Mouse (Mus musculus) cerebellum, adult 2 months (tissue): Measurements from ENCODE around the gene Tpsg1. TPM values are rescaled to one million over a fixed set of nuclear protein-coding genes. Genes with fewer than 3 reads are reported as not detected.

ENCODE experiments used
- DNase-seq, 2 experiments: peaks; one replicate each; pipeline ENCODE4 v3.0.0; 2021
- H3K27ac ChIP-seq: fragments of 200-500 bp; 2 replicates; pipeline ENCODE4 v1.5.1; 2012; ENCODE audit warnings: low read length, control low read depth, inconsistent platforms; ENCODE audit not compliant: insufficient read depth
- H3K27me3 ChIP-seq: fragments of 200-500 bp; 2 replicates; pipeline ENCODE4 v1.6.1; 2012; ENCODE audit warnings: inconsistent platforms, mild to moderate bottlenecking, low read length, moderate library complexity; ENCODE audit not compliant: control insufficient read depth, insufficient read depth
- H3K4me1 ChIP-seq: fragments of 200-500 bp; 2 replicates; pipeline ENCODE4 v1.6.1; 2011; ENCODE audit warnings: low read length; ENCODE audit not compliant: control insufficient read depth, insufficient read depth
- H3K4me3 ChIP-seq: fragments of 200-500 bp; replicated peaks from 2 replicates; pipeline ENCODE3; 2011; ENCODE audit warnings: mild to moderate bottlenecking, low read depth, low read length, control low read depth; ENCODE audit not compliant: insufficient read depth
- CTCF ChIP-seq: fragments of 200-500 bp; IDR thresholded peaks from 2 replicates; pipeline ENCODE4 v1.5.1; 2011; ENCODE audit warnings: low read depth, mild to moderate bottlenecking, control low read depth, low read length, moderate library complexity, borderline replicate concordance; ENCODE audit not compliant: insufficient read depth
- POLR2A ChIP-seq: fragments of 200-500 bp; IDR thresholded peaks from 2 replicates; pipeline ENCODE4 v1.6.1; 2011; ENCODE audit warnings: low read length, control low read depth, borderline replicate concordance; ENCODE audit not compliant: insufficient read depth
- WGBS: fragments of 180-500 bp; shearing (Covaris S2); methylation state at CpG from one replicate; pipeline ENCODE4 v1.1.7; 2018; 5-methylcytosine and 5-hydroxymethylcytosine counted together
- polyA plus RNA-seq: library from polyadenylated mRNA; depleted of rRNA; stranded (reverse); fragments of >200 nt; gene quantifications from 2 replicates; pipeline ENCODE4 v1.2.3, GENCODE M21; 2012

Tpsg1 gene
- polyA plus RNA-seq, 1 experiment: not detected

DNA sequence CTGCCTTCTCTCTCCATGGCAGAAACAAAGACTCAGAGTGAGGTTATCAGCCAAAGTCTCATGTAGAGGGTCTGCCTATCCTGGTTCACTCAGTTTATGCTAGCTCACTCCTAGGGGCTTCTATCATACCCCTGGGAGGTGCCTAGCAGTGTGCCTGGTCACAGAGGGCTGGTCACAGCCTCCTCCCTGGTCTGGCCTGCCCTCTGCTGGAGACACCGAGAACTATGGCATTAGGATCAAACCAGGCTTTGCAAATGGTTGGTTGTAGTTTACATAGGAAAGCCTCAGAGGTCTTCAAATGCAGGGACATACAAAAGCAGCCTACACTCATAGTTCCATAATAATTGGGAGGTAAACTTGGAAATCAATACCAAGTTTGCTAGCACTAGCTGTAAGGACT, 5.3 kb upstream of the Tpsg1 start:
- WGBS: 5% methylated on average over 1 of the region's 1 CpGs
- TF ChIP-seq POLR2A (no peak), CTCF (peak; percentile 79)
- no peaks in the 10 kb centered on the region for H3K4me1 ChIP-seq
- no peaks in the 10 kb centered on the region for H3K27me3 ChIP-seq
- no peak overlapping the region for H3K27ac ChIP-seq
- H3K4me3 ChIP-seq: no peak overlapping the region
- DNase-seq: peak; percentile 17 to 35

GRCm38 (mm10) chr17:25366005-25366404, 3.1 kb upstream of the Tpsg1 start, which contains the start of gene Tpsb2:
TSS of gene Tpsb2 (plus strand) at chr17:25366305.
- H3K27me3 ChIP-seq: no peaks in the 10 kb centered on the region
- WGBS: 79% methylated on average over 2 of the region's 2 CpGs
- no peaks in the 10 kb centered on the region for H3K4me1 ChIP-seq
- no peak within 1 kb of the TSS for H3K4me3 ChIP-seq
- no peak within 1 kb of the TSS for H3K27ac ChIP-seq
- TF ChIP-seq CTCF (no peak), POLR2A (no peak)
- DNase-seq: no peak

- DNase-seq: no peak
- Histone ChIP-seq H3K4me1 (no peaks in the 10 kb centered on the region), H3K27ac (no peak overlapping the region), H3K27me3 (no peaks in the 10 kb centered on the region), H3K4me3 (no peak overlapping the region)
- no peak for TF ChIP-seq POLR2A
- TF ChIP-seq CTCF: no peak
- 70% methylated on average over 8 of the region's 8 CpGs for whole genome bisulfite sequencing
Observed at GRCm38 (mm10) chr17:25372491-25372890, 3.4 kb downstream of the Tpsg1 start.

GRCm38 (mm10) chr17:25374011-25374410, 4.9 kb downstream of the Tpsg1 start:
- DNase-seq: no peak

GRCm38 (mm10) chr17:25394526-25394925, 25.5 kb downstream of the Tpsg1 start:
- H3K4me3 ChIP-seq: no peak overlapping the region
- no peak overlapping the region for H3K27ac ChIP-seq
- 71% methylated on average over 4 of the region's 4 CpGs for WGBS
- no peaks in the 10 kb centered on the region for H3K27me3 ChIP-seq
- no peaks in the 10 kb centered on the region for H3K4me1 ChIP-seq
- TF ChIP-seq POLR2A: no peak
- no peak for TF ChIP-seq CTCF
- no peak for DNase-seq

More at GRCm38 (mm10) chr17:25374011-25374410, 4.9 kb downstream of the Tpsg1 start:
- Histone ChIP-seq H3K27ac (no peak overlapping the region), H3K27me3 (no peaks in the 10 kb centered on the region), H3K4me1 (no peaks in the 10 kb centered on the region), H3K4me3 (no peak overlapping the region)
- TF ChIP-seq POLR2A: no peak
- no peak; the same call in 1 of the 2 replicates for TF ChIP-seq CTCF
- WGBS: 25% methylated on average over 9 of the region's 9 CpGs

- no peak overlapping the region for H3K27ac ChIP-seq
- no peak overlapping the region for H3K4me3 ChIP-seq
- TF ChIP-seq POLR2A (no peak), CTCF (peak; percentile 88)
- peak; percentile 44 to 61 for DNase-seq
- H3K4me1 ChIP-seq: no peaks in the 10 kb centered on the region
- H3K27me3 ChIP-seq: no peaks in the 10 kb centered on the region
- 26% methylated on average over 14 of the region's 14 CpGs for WGBS
Observed at GRCm38 (mm10) chr17:25397804-25398519, 28.9 kb downstream of the Tpsg1 start.

GRCm38 (mm10) chr17:25398520-25398838, 29.4 kb downstream of the Tpsg1 start:
- H3K27me3 ChIP-seq: no peaks in the 10 kb centered on the region
- no peak overlapping the region for H3K27ac ChIP-seq
- WGBS: 34% methylated on average over 13 of the region's 13 CpGs
- TF ChIP-seq POLR2A: no peak
- TF ChIP-seq CTCF: no peak
- no peaks in the 10 kb centered on the region for H3K4me1 ChIP-seq
- no peak for DNase-seq
- H3K4me3 ChIP-seq: no peak overlapping the region

- Histone ChIP-seq H3K4me1 (no peaks in the 10 kb centered on the region), H3K27ac (no peak overlapping the region), H3K4me3 (no peak overlapping the region), H3K27me3 (no peaks in the 10 kb centered on the region)
- WGBS: 42% methylated on average over 7 of the region's 7 CpGs
- no peak for TF ChIP-seq POLR2A
- no peak for TF ChIP-seq CTCF
- no peak for DNase-seq
Observed at GRCm38 (mm10) chr17:25400443-25400842, 31.4 kb downstream of the Tpsg1 start.
